ENCODE assay signal across 22 mouse cellular contexts in genomic region chr11:52661234-52661633, GRCm38 (mm10).
DNase-seq lines count a peak whose midpoint lies in the region; ATAC-seq lines count a peak whose summit lies in the region.
"Had no signal": no experiment of that assay in that cellular context is flagged by ENCODE, and none has a peak within 500 bp of the region (broad histone marks: within the 10 kb centered on the region; RNA-seq: fewer than 3 reads in every experiment).

No protein-coding gene starts in this region.

- ATAC-seq in hindbrain, embryonic 16.5 days, result peak; percentile 42; the same call in 1 of the 2 replicates
- ATAC-seq: intestine, embryonic 16.5 days; lung, postnatal 0 days; Patski had no signal

- no peaks in the 10 kb centered on the region for H3K27me3 ChIP-seq in hindbrain, embryonic 16.5 days (replicated peaks; ENCODE audit: control insufficient read depth, insufficient read depth, low read length)
- H3K27me3 ChIP-seq: heart, embryonic 15.5 days; limb, embryonic 15.5 days; liver, embryonic 15.5 days; neural tube, embryonic 12.5 days; Patski; stomach, embryonic 15.5 days had no signal

- WGBS in hindbrain, embryonic 16.5 days, result 26% methylated on average over 12 of the region's 12 CpGs

- intact Hi-C loops in left cerebral cortex, postnatal 4 days (cut with DNase I), result no loop called here
- intact Hi-C loops in left cerebral cortex, postnatal 36 days (cut with DNase I), result no loop called here

- H3K36me3 ChIP-seq in hindbrain, embryonic 16.5 days (ENCODE audit: control insufficient read depth, insufficient read depth, low read length), result no peaks in the 10 kb centered on the region
- H3K36me3 ChIP-seq: heart, embryonic 15.5 days; kidney, embryonic 15.5 days; limb, embryonic 15.5 days; liver, embryonic 15.5 days; neural tube, embryonic 12.5 days; stomach, embryonic 15.5 days had no signal

- H3K4me3 ChIP-seq in hindbrain, embryonic 16.5 days (ENCODE audit: low read length), result no peak overlapping the region
- H3K4me3 ChIP-seq: heart, embryonic 15.5 days; kidney, embryonic 15.5 days; limb, embryonic 15.5 days; liver, embryonic 15.5 days; neural tube, embryonic 12.5 days; stomach, embryonic 15.5 days had no signal

- peak; percentile 15 for DNase-seq in left cerebral cortex, postnatal 4 days
- no peak for DNase-seq in left cerebral cortex, postnatal 36 days (ENCODE audit: low spot score in 2 of 2)
- peak; percentile 34 for DNase-seq in brain, adult 2 months (ENCODE audit: low read depth, low spot score)
- DNase-seq in brain, embryonic 18.5 days (ENCODE audit: low read depth, low spot score), result peak; percentile 39
- no peak for DNase-seq in cerebellum, postnatal 25 days
- DNase-seq in MN1 (ENCODE audit: low spot score), result no peak
- DNase-seq: adrenal gland, postnatal 25 days; cerebellum, adult 2 months; gastrocnemius, postnatal 25 days; heart, postnatal 4 days; thymus, adult 18-20 months; thymus, postnatal 4 days had no signal

- H3K27ac ChIP-seq in hindbrain, embryonic 16.5 days (ENCODE audit: low read depth, low read length), result no peak overlapping the region
- H3K27ac ChIP-seq: heart, embryonic 15.5 days; kidney, embryonic 15.5 days; limb, embryonic 15.5 days; liver, embryonic 15.5 days; neural tube, embryonic 12.5 days; stomach, embryonic 15.5 days had no signal

- H3K4me1 ChIP-seq in hindbrain, embryonic 16.5 days (ENCODE audit: control insufficient read depth, insufficient read depth, low read depth, low read length), result peaks cover 4% of the 10 kb centered on the region
- H3K4me1 ChIP-seq: heart, embryonic 15.5 days; kidney, embryonic 15.5 days; limb, embryonic 15.5 days; liver, embryonic 15.5 days; neural tube, embryonic 12.5 days; stomach, embryonic 15.5 days had no signal

- H3K9me3 ChIP-seq in hindbrain, embryonic 16.5 days (ENCODE audit: control insufficient read depth, low read length), result no peaks in the 10 kb centered on the region
- H3K9me3 ChIP-seq: heart, embryonic 15.5 days; kidney, embryonic 15.5 days; limb, embryonic 15.5 days; liver, embryonic 15.5 days; neural tube, embryonic 12.5 days; stomach, embryonic 15.5 days had no signal

- H3K4me2 ChIP-seq in hindbrain, embryonic 16.5 days (ENCODE audit: low read length), result no peak overlapping the region
- H3K4me2 ChIP-seq: heart, embryonic 15.5 days; kidney, embryonic 15.5 days; limb, embryonic 15.5 days; liver, embryonic 15.5 days; neural tube, embryonic 12.5 days; stomach, embryonic 15.5 days had no signal

- no peak overlapping the region for H3K9ac ChIP-seq in hindbrain, embryonic 16.5 days (ENCODE audit: low read depth, low read length)
- H3K9ac ChIP-seq: heart, embryonic 15.5 days; kidney, embryonic 15.5 days; limb, embryonic 15.5 days; liver, embryonic 15.5 days; neural tube, embryonic 12.5 days; stomach, embryonic 15.5 days had no signal

Comparison
In these comparisons a context has a peak if more than half of its experiments do, and no peak if none do; other contexts are left out.
1. DNase-seq: peak in left cerebral cortex, postnatal 4 days (single experiment), brain, adult 2 months (single experiment) and brain, embryonic 18.5 days (single experiment); none in left cerebral cortex, postnatal 36 days (0 of 2), cerebellum, postnatal 25 days (0 of 2) and MN1 (single experiment).